Mouse (Mus musculus): ENCODE results near the gene Mrgprf.

DNA sequence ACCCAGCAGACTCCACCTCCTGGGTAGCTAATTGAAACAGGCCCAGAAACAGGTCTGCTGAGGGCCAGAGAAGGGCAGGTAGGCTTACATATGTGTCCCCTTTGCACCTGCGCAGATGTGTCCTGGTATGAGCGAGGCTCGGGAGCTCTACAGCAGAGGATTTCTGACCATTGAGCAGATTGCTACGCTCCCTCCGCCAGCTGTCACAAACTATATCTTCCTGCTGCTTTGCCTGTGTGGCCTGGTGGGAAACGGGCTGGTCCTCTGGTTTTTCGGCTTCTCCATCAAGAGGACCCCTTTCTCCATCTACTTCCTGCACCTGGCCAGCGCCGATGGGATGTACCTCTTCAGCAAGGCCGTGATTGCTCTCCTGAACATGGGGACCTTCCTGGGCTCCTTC lies 7.0 kb downstream of the Mrgprf start:
- TF ChIP-seq USF1 (IDR thresholded peaks at IDR 0.05; ENCODE audit: low read depth): no peak
- TF ChIP-seq SRF (IDR thresholded peaks at IDR 0.05; ENCODE audit: control insufficient read depth, insufficient read length, low read depth): no peak
- TF ChIP-seq POLR2A (IDR thresholded peaks at IDR 0.05; ENCODE audit: insufficient read length, low read depth): no peak
- TF ChIP-seq MAX (IDR thresholded peaks at IDR 0.05; ENCODE audit: low read depth): no peak
- TF ChIP-seq MYOG (IDR thresholded peaks at IDR 0.05; ENCODE audit: control insufficient read depth in 1 of 3, insufficient read depth in 1 of 3, insufficient read length in 2 of 3, low read depth in 2 of 3): no peak
- no peak for TF ChIP-seq TCF12 (IDR thresholded peaks at IDR 0.05; ENCODE audit: insufficient read depth, poor library complexity, severe bottlenecking)
- TF ChIP-seq TCF3 (IDR thresholded peaks at IDR 0.05; ENCODE audit: insufficient read length, low read depth): no peak

All from myocyte (in vitro differentiated cells).